Mouse (Mus musculus): ENCODE data around the gene Gnas.
"Not testable (repeated sequence)": the region's sequence is repeated elsewhere in the genome, so short reads cannot be mapped to it uniquely, and the experiment has no call there.

The Gnas gene

DNA sequence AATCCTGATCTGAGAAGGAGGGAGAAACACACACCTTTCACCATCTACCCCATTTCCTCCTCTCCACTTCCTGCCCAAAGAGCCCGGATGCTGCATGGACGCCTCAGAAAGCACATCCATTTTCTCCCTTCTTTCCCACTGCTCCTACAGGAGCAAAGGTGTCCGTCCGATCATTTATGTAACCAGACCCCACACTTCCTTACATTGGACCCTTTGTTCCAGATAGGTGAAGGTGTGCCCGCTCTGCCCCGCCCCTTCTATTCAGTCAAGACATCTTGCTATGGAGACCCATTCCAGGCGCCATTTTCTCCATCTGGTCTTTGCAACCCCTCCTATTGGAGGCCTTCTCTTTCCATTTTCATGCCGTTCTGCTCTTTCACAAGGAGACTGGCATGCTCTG lies 10.3 kb downstream of the Gnas start:
- DNase-seq (ENCODE audit: low read depth, low spot score): no peak

GRCm38 (mm10) chr2:174295175-174295899 lies 11.2 kb downstream of the Gnas start:
- DNase-seq (ENCODE audit: low read depth, low spot score): peak; percentile 82

DNA sequence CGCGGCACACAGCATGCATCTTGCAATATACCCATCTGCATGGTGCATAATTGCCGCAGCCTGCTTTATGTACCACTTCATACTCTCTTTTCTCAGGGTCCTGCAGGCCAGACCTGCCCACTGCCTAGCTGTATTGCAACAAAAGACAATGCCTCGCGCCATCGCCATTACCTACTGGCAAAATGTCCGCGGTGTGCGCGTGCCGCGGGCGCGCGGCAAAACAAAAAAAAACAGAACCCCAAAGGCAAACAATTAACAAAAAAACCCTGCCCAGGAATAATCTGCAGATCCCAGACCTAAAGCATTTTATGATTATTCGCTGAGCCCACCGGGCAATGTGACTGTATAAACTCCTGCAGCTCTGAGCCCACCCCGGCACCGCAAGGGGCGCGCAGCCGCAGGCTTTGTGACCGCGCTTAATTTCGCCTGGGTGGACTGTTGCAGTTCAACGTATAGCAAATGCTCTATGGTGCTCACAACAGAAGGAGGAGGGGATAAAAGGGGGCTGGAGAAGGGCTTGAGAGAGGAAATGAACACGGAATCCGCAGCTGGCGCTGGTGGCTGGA lies 11.9 kb downstream of the Gnas start:
- DNase-seq (ENCODE audit: low read depth, low spot score): no peak

GRCm38 (mm10) chr2:174297086-174297571 lies 13.0 kb downstream of the Gnas start:
- no peak for DNase-seq (ENCODE audit: low read depth, low spot score)

DNA sequence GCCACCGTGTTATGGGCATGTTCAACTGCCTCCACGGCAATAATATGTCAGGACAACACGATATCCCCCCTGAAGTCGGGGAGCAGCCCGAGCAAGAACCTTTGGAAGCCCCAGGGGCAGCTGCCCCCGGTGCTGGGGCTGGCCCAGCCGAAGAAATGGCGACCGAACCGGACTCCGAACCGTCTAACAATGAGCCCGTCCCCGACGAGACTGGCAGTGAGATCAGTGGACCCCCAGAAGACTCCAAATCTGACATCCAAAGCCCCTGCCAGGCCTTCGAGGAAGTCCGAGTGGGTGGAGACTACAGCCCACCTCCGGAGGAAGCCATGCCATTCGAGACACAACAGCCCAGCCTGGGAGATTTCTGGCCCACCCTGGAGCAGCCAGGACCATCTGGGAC lies 13.7 kb downstream of the Gnas start:
- no peak for DNase-seq (ENCODE audit: low read depth, low spot score)

DNA sequence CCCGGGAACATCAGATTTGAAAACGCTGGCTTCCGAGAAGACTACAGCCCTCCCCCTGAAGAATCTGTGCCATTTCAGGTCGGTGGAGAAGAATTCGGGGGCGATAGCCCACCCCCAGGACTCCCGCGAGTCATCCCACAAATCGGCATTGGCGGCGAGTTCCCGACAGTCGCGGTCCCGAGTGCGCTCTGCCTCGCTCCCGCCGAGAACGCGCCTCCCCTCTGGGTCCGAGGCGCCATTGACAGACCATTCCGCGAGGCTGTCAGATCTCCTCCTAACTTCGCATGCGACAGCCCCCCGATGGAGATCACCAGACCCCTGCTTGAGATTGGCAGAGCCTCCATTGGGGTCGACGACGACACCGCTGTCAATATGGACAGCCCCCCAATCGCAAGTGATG lies 14.4 kb downstream of the Gnas start:
- no peak for DNase-seq (ENCODE audit: low read depth, low spot score)

- DNase-seq (ENCODE audit: low read depth, low spot score): no peak
Measured at GRCm38 (mm10) chr2:174299091-174299770, 15.1 kb downstream of the Gnas start.

GRCm38 (mm10) chr2:174299771-174300160 lies 15.6 kb downstream of the Gnas start:
- DNase-seq (ENCODE audit: low read depth, low spot score): no peak

- no peak for DNase-seq (ENCODE audit: low read depth, low spot score)
Measured at GRCm38 (mm10) chr2:174300186-174300585, 16.1 kb downstream of the Gnas start.

GRCm38 (mm10) chr2:174300666-174301065 lies 16.5 kb downstream of the Gnas start:
- DNase-seq (ENCODE audit: low read depth, low spot score): no peak

- DNase-seq (ENCODE audit: low read depth, low spot score): no peak
Measured at GRCm38 (mm10) chr2:174302526-174302925, 18.4 kb downstream of the Gnas start.

DNA sequence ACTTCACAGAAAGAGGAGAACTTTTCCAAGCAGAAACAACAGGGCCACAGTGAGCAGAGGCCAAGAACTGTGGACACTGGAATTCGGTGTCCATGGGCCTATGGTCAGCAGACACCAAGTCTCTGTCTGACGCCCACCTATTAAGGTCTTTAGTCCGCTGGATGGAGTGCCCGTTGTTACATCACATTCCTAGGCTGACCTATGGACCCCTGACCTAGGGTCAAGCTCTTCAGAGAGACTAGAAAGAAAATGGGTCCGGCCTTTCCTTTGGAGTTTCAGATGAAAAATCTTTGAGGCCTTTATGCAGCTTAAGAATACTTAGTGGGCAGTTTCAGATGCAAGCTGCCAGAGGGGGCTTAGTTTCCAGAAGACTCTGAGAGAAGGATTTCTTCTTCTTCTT lies 21.5 kb downstream of the Gnas start:
- DNase-seq (ENCODE audit: low read depth, low spot score): no peak

- no peak for DNase-seq (ENCODE audit: low read depth, low spot score)
Measured at GRCm38 (mm10) chr2:174307903-174308302, 23.8 kb downstream of the Gnas start.

- DNase-seq (ENCODE audit: low read depth, low spot score): no peak
Measured at GRCm38 (mm10) chr2:174310913-174311514, 26.9 kb downstream of the Gnas start.

DNA sequence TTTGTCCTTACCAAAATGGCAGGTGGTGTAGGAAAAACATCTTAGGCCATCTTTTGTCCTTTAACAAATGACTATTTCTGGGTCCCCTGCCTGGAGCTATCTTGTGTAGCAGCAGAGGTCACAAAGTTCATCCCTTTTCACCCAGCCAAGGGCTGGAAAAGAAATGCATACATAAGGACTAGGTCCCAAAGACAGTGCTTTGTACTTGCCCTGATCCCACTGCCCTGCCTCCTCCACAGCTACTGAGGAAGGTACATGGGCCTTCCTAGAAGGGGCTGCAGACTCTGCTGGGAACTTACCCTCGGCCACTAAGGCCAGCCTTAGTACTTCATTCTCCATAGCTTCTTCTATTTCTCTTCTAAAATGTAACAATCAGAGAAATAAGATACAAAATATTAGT lies 27.5 kb downstream of the Gnas start:
- DNase-seq (ENCODE audit: low read depth, low spot score): no peak

- DNase-seq (ENCODE audit: low read depth, low spot score): no peak
Measured at GRCm38 (mm10) chr2:174312118-174312647, 28.1 kb downstream of the Gnas start.

DNA sequence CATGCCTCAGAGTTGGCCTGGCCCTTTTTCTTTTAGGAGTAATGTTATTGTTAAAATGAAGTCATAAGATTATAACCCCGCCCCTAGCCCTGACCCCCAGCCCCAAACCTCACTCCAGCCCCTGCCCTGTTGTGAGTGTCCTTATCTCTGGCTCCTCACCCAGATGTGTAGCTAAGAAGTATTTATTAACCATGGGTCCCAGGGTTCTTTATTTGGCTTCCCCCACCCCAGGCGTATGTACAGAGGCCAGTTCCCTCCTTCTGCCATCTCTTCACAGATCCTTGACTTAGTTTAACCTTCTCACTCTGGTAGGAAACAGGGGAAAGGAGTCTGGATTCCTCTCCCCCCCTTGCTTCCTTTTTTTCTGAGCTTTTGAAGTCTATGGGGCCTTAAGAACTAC lies 28.5 kb downstream of the Gnas start:
- no peak for DNase-seq (ENCODE audit: low read depth, low spot score)

DNA sequence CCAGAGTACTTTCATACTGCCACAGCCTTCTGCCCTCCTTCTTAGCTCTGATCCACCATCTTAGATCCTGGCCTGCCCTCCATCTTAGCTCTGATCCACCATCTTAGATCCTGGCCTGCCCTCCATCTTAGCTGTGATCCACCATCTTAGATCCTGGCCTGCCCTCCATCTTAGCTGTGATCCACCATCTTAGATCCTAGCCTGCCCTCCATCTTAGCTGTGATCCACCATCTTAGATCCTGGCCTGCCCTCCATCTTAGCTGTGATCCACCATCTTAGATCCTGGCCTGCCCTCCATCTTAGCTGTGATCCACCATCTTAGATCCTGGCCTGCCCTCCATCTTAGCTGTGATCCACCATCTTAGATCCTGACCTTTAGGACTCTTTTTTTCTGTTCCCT lies 31.3 kb downstream of the Gnas start:
- DNase-seq (ENCODE audit: low read depth, low spot score): not testable (repeated sequence)

GRCm38 (mm10) chr2:174316661-174317060 lies 32.5 kb downstream of the Gnas start:
- DNase-seq (ENCODE audit: low read depth, low spot score): no peak

DNA sequence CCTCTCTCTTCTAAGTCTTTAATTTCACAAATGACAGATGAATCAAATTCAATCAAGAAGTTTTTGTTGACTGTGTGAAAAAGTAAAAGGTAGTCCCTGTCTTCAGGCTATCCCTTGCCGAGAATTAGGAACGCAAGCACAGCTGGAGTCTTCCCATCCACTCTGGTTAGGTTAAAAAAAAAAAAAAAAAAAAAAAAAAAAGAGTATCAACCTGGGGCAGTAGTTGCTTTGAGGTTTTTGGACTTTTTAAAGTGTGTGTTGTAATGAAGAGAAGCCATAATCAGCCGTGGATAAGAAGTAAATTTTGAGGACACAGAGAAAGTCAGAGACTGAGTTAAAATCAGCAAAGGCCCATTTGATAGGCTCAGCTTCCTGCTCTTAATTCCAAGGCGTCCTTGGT lies 41.9 kb downstream of the Gnas start:
- no peak for DNase-seq (ENCODE audit: low read depth, low spot score)

GRCm38 (mm10) chr2:174326481-174326880 lies 42.4 kb downstream of the Gnas start:
- no peak for DNase-seq (ENCODE audit: low read depth, low spot score)

GRCm38 (mm10) chr2:174327295-174327981 lies 43.3 kb downstream of the Gnas start:
- peak; percentile 76 for DNase-seq (ENCODE audit: low read depth, low spot score)

All from brain, embryonic 18.5 days (tissue).